Mouse (Mus musculus): ENCODE measurements at regions not wholly inside any gene's neighbourhood (a gene's known extent, or its start where the extent isn't known, plus 50 kb on each side); places are given as distances from the start of the nearest gene placed in this dataset.
A peak's percentile ranks its signal among the peaks of the same experiment; 100 is the strongest.

DNA sequence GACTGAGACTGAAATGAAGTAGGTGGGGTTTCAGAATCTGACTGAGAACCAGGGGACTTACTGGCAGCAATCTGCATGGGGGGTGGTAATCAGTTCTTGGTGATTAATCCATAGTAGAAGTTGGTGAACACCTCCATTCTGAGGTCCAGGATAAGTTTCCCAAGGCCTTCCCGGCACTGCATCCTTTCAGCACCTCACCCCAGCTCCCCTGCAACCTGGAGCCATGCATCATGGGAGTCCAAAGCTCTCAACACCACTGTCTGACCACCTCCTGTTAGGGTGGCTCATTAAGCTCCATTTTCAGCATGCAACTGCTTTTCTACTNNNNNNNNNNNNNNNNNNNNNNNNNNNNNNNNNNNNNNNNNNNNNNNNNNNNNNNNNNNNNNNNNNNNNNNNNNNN lies 157.0 kb downstream of the Cyp26b1 start:
- TF ChIP-seq POLR2A (IDR thresholded peaks at IDR 0.05; ENCODE audit: borderline replicate concordance, extremely low read depth, insufficient read depth, insufficient read length, poor library complexity, severe bottlenecking) (no peak), CTCF (IDR thresholded peaks at IDR 0.05; ENCODE audit: borderline replicate concordance, extremely low read depth, insufficient read depth, insufficient read length) (no peak)
- no peak for DNase-seq (ENCODE audit: low read depth)

DNA sequence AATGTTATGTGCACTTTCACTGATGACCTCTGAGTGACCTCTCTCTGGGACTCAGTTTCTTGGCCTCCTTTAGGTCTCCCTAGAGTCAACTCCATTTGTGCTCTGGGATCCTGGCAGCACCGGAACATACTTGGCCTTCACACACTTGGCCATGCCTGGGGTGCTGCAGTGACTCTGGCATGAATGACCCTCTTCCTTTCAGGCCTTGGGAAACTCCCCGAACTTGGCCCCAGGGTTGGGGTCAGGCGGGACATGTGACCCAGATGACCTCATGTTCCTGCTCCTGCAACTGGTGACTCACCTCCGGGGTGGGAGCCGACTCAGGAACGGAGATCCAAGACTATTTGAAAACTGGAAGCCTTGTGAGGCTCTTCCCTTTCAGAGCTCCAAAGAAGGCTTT lies 159.2 kb downstream of the Cyp26b1 start:
- TF ChIP-seq POLR2A (IDR thresholded peaks at IDR 0.05; ENCODE audit: borderline replicate concordance, extremely low read depth, insufficient read depth, insufficient read length, poor library complexity, severe bottlenecking) (no peak), CTCF (IDR thresholded peaks at IDR 0.05; ENCODE audit: borderline replicate concordance, extremely low read depth, insufficient read depth, insufficient read length) (no peak)
- DNase-seq (ENCODE audit: low read depth) = no peak

DNA sequence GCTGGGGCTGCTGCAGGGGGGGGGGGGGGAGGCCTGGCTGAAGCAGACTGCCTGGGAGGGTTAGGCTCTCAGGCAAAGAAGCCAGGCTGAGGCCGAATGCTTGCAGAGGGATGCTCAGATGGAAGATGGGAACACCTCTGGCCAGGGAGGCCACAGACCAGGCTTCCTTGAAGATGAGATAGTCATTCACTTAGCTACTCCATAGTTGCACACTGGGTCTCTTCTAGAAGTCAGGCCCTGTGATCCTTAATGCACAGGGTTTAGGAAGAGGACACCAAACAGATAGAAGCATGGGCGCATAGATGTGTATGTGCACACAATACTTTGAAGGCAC lies 162.1 kb downstream of the Cyp26b1 start:
- TF ChIP-seq CTCF (IDR thresholded peaks at IDR 0.05; ENCODE audit: borderline replicate concordance, extremely low read depth, insufficient read depth, insufficient read length) (no peak), POLR2A (IDR thresholded peaks at IDR 0.05; ENCODE audit: borderline replicate concordance, extremely low read depth, insufficient read depth, insufficient read length, poor library complexity, severe bottlenecking) (no peak)
- no peak for DNase-seq (ENCODE audit: low read depth)

DNA sequence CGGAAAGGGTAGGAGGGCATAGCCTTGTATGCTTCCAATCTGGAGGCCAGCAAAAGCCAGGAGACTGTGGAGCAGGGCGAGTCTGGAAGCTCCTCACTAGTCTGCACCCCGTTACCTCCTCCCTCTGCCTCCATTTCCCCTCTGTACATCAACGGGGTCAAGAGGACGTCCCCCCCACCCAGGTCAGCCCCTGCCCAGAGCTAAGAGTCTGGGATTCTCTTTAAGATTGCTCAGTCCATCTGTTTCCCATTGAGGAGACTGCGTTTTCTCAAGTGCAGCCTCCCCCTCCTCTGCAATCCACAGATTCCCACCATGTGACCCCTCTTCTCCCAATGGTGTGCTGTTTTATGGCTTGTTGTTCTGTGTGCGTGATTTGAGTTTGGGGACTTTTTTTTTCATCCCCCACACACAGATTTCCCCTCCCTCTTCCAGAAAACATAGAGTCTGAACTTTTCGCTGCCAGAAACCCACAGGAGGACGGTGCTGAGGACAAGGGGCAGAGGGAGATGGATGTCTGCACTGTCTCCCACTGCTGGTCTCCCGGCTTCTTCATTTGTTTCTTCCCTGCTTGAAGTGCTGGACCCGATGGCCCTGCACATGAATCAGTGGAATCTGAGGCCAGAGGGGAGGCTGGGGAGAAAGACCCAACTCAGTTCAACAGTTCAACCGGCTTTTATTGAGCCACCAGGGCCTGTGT lies 162.6 kb downstream of the Cyp26b1 start:
- no peak for TF ChIP-seq POLR2A (IDR thresholded peaks at IDR 0.05; ENCODE audit: borderline replicate concordance, extremely low read depth, insufficient read depth, insufficient read length, poor library complexity, severe bottlenecking)
- no peak for TF ChIP-seq CTCF (IDR thresholded peaks at IDR 0.05; ENCODE audit: borderline replicate concordance, extremely low read depth, insufficient read depth, insufficient read length)
- peak; percentile 22 for DNase-seq (ENCODE audit: low read depth)

DNA sequence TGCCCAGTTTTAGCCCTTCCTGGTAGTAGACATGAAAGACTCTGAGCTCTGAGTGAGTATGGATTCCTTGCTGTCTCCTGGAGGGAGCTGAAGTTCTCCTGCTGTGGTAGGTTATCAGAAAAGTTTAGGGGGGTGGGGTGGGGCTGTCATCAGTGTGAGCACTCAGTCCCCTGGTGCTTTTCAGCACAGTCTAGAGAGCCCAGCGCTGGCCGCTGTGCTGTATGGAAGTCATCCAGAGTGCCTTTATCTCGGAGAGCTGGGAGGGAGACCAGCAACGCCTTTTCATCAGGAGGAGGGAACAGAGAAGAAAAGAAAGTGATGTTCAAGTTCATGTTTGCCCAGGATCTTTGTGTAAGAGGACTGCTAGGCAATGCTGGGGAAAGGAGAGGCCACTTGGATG lies 163.6 kb downstream of the Cyp26b1 start:
- no peak for DNase-seq (ENCODE audit: low read depth)
- no peak for TF ChIP-seq CTCF (IDR thresholded peaks at IDR 0.05; ENCODE audit: borderline replicate concordance, extremely low read depth, insufficient read depth, insufficient read length)
- TF ChIP-seq POLR2A (IDR thresholded peaks at IDR 0.05; ENCODE audit: borderline replicate concordance, extremely low read depth, insufficient read depth, insufficient read length, poor library complexity, severe bottlenecking) = no peak

DNA sequence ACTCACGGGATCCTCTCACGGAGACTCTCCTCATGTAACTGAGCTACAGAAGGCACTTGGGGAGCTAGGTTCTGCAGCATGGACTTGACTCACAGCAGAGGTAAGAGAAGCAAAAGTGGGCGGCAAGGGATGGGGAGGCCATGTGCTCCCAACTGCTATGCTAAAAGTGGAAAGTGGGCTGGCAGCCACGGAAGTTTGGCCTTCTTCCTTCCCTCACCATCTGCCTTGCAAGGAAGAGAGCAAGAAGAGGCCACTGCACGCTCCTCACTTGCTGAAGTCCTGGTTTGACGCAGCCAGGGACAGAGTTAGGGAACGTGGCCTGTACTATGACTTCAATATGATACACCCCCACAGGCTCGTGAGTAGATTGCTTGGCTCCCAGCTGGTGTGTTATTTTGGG lies 164.5 kb downstream of the Cyp26b1 start:
- no peak for DNase-seq (ENCODE audit: low read depth)
- TF ChIP-seq CTCF (IDR thresholded peaks at IDR 0.05; ENCODE audit: borderline replicate concordance, extremely low read depth, insufficient read depth, insufficient read length) (no peak), POLR2A (IDR thresholded peaks at IDR 0.05; ENCODE audit: borderline replicate concordance, extremely low read depth, insufficient read depth, insufficient read length, poor library complexity, severe bottlenecking) (no peak)

DNA sequence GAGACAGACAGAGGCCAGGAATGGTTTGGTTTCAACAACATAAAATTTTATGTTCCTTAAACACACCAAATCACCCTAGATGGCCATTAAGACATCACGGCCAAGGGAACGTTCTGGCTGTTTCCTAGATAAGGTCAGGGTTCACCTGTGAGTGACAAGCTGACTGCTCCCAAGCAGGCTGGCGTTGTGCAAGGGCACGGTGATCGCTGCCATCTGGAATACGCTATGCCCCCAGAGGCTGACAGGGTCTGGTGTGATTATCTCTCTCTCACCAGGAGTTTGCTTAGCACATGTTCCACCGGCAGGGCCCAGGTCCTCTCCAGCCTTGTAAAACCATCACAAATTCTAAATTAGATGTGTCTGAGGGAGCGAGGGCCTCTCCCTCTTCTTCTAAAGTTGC lies 167.0 kb downstream of the Cyp26b1 start:
- no peak for TF ChIP-seq POLR2A (IDR thresholded peaks at IDR 0.05; ENCODE audit: borderline replicate concordance, extremely low read depth, insufficient read depth, insufficient read length, poor library complexity, severe bottlenecking)
- no peak for TF ChIP-seq CTCF (IDR thresholded peaks at IDR 0.05; ENCODE audit: borderline replicate concordance, extremely low read depth, insufficient read depth, insufficient read length)
- no peak for DNase-seq (ENCODE audit: low read depth)

DNA sequence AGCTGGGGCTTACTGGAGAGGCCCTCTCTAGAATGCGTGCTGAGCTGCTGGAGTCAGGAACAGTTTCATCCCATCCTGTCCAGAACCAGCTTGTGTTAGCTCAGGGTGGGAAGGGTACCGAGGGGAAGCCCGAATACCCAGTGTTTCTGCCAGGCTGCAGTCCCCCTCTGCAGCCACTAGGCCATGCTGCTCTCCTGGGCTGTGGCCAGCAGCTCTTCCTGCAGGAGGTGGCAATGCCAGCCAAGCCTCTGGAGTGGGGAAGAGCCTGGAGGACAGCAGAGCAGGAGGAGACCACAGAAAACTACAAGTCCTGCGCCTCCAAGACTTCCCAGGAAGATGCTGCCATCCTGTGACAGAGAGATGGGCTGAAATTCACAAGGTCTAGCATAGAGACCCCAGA lies 167.9 kb downstream of the Cyp26b1 start:
- peak; percentile 76 for DNase-seq (ENCODE audit: low read depth)
- peak; percentile 75 for TF ChIP-seq CTCF (IDR thresholded peaks at IDR 0.05; ENCODE audit: borderline replicate concordance, extremely low read depth, insufficient read depth, insufficient read length)
- no peak for TF ChIP-seq POLR2A (IDR thresholded peaks at IDR 0.05; ENCODE audit: borderline replicate concordance, extremely low read depth, insufficient read depth, insufficient read length, poor library complexity, severe bottlenecking)

DNA sequence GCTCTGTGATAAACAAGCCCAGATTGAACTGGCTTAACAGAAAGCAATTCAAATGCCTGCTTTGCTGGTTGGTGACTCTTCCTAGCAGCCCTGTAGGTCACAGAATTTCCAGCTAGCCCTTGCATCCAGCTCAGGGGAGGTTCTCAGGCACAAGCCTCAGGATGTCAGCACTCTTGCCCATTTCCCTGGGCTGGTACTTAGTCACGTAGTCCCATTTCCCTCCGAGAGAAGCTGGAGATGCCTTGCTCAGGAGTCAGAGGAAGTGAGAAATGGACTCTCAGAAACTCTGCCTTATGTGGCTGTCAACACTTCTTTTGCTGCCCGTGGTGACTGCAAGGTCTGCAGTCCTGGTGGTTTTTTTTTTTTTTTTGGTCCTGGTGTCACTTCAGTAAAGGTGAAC lies 170.8 kb downstream of the Cyp26b1 start:
- TF ChIP-seq CTCF (IDR thresholded peaks at IDR 0.05; ENCODE audit: borderline replicate concordance, extremely low read depth, insufficient read depth, insufficient read length) (no peak), POLR2A (IDR thresholded peaks at IDR 0.05; ENCODE audit: borderline replicate concordance, extremely low read depth, insufficient read depth, insufficient read length, poor library complexity, severe bottlenecking) (no peak)
- no peak for DNase-seq (ENCODE audit: low read depth)

DNA sequence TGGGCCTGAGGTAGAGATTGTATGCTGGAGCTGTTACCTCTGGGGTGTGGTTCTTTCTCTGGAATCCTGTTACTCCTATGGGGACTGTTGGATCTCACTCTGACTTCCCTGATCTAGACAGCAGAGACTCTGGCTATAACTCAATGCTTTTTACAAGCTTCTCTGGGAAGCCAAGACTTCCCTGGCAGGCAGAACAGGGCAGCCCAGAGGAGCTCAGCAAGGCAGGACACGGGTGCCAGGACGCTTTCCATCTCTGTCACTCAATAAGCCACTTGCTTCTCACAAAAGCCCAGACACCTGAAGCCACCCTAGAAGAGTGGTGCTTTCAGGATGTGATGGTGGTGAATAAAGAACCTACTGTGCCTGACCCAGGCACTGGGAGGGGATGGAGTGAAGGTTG lies 174.0 kb downstream of the Cyp26b1 start:
- DNase-seq (ENCODE audit: low read depth) = no peak
- no peak for TF ChIP-seq CTCF (IDR thresholded peaks at IDR 0.05; ENCODE audit: borderline replicate concordance, extremely low read depth, insufficient read depth, insufficient read length)
- no peak for TF ChIP-seq POLR2A (IDR thresholded peaks at IDR 0.05; ENCODE audit: borderline replicate concordance, extremely low read depth, insufficient read depth, insufficient read length, poor library complexity, severe bottlenecking)

DNA sequence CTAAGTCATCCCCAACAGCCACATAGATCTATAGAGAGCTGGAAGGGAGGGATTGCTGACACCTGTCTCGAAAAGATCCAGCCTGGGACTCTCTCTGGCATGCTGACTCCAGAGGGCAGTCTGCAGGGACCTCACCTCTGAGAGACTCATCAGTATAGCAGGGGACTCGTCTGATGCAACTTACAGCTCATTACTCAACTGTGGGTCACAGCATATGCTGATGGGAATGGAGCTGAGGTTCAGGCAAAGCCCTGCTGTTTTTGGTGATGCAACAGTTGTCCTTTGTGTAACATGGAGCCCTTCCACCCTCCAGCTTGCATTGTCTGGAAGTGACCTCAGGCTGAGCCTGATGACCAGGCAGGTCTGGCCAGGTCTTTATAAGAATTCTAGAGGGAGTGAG lies 174.4 kb downstream of the Cyp26b1 start:
- DNase-seq (ENCODE audit: low read depth) = no peak
- TF ChIP-seq CTCF (IDR thresholded peaks at IDR 0.05; ENCODE audit: borderline replicate concordance, extremely low read depth, insufficient read depth, insufficient read length) (no peak), POLR2A (IDR thresholded peaks at IDR 0.05; ENCODE audit: borderline replicate concordance, extremely low read depth, insufficient read depth, insufficient read length, poor library complexity, severe bottlenecking) (no peak)

DNA sequence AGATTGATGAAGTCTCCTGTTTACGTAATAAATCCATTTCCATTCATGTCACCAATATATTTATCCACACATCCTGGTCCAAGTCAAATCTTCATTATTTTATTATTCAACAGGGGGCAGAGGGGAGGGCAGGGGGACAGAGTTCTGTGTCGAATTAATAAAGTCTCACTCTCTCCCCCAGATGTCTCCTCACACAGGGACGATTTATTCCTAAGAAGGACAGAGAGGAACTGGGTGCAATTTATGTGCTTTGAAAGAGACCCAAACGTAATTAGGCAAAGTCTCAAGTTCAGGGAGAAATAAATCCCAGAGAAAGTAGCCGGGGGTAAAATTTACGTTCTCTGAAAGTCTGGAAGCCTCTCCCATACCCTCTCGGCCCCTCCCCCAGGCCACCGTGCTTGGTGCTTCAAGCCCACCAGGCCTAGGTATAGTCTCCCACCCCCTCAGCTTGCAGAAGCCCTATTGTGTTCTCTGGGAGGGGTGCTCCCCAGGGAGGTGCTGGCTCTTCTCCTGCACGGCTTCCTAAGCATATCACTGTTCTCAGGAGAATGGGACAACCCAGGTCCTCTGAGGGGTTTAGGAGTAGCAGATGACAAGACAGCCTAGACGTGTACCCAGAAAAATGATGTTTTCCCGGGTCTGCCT lies 176.6 kb downstream of the Cyp26b1 start:
- DNase-seq (ENCODE audit: low read depth) = no peak
- TF ChIP-seq CTCF (IDR thresholded peaks at IDR 0.05; ENCODE audit: borderline replicate concordance, extremely low read depth, insufficient read depth, insufficient read length) = no peak
- TF ChIP-seq POLR2A (IDR thresholded peaks at IDR 0.05; ENCODE audit: borderline replicate concordance, extremely low read depth, insufficient read depth, insufficient read length, poor library complexity, severe bottlenecking) = no peak
